Mouse (Mus musculus): ENCODE measurements around the gene Odf2l.

DNA sequence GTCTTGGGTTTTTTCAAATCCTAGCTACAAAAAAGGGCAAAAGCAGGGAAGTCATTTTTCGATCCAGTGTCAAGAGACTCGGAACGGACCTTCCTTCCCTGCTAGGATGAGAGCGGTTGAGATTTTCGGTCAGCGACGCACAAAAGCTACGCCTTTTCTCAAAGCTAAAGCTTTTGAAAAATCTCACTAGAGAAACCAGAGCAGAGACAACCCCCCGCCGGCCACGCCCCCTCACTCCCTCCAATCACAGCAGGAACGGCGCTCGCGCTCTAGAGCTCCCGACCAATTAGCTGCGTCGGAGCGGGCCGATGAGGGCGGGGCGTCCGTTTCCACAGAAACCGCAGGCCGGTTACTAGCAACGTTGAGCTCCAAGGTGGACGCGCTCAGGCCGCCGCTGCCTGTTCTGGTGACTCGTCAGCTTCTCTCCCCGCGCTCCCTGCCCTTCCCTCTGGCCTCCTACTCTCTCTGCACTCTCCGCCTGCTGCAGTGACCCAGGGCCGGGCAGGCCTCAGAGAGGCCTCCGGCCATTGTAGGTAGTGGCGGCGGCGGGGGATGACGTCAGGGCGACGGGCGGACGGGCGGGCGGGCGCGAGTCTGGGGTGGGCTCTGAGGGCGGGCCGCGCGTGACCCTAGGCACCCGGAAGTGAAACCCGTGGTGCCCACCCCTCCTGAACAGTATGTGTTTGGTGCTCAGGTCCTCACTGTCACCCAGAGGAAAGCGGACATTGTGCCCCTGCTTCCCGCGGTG lies at the start of gene Odf2l:
- TF ChIP-seq POLR2A (IDR thresholded peaks at IDR 0.05; ENCODE audit: control insufficient read depth, extremely low read depth, insufficient read depth, low read length, poor library complexity) (peak; percentile 69; the same call in 1 of the 2 replicates), CTCF (IDR thresholded peaks at IDR 0.05; ENCODE audit: borderline replicate concordance, control insufficient read depth, extremely low read depth, insufficient read depth, low read length, poor library complexity) (peak; percentile 44; the same call in 1 of the 2 replicates)

All from thymus, adult 2 months (tissue).